Mouse (Mus musculus) lung, embryonic 14.5 days (tissue): ENCODE measurements at regions not wholly inside any gene's neighbourhood (a gene's known extent, or its start where the extent isn't known, plus 50 kb on each side); places are given as distances from the start of the nearest gene placed in this dataset.

Source experiments
- ATAC-seq: fragments of 200-750 bp; cut with Nextera tagmentation; 2 replicates; pipeline ENCODE4 v1.8.0; 2017; ENCODE audit warnings: mild to moderate bottlenecking, moderate TSS enrichment, moderate library complexity; ENCODE audit not compliant: insufficient read depth
- DNase-seq: peaks from one replicate; pipeline ENCODE4 v3.0.0-alpha.2; 2015
- H3K27ac ChIP-seq: fragments of 300-500 bp; sonication (generic); 2 replicates; pipeline ENCODE4 v1.5.1; 2014; ENCODE audit warnings: low read depth, mild to moderate bottlenecking, moderate library complexity
- H3K27me3 ChIP-seq: fragments of 300-500 bp; sonication (generic); 2 replicates; pipeline ENCODE4 v1.6.1; 2014; ENCODE audit warnings: low read length, control low read depth; ENCODE audit not compliant: insufficient read depth
- H3K36me3 ChIP-seq: fragments of 300-500 bp; sonication (generic); 2 replicates; pipeline ENCODE4 v1.6.1; 2014; ENCODE audit warnings: control low read depth; ENCODE audit not compliant: insufficient read depth
- H3K4me1 ChIP-seq: fragments of 300-500 bp; sonication (generic); 2 replicates; pipeline ENCODE4 v1.6.1; 2014; ENCODE audit warnings: antibody characterized with exemption, control low read depth; ENCODE audit not compliant: insufficient read depth
- H3K4me2 ChIP-seq: fragments of 300-500 bp; sonication (generic); 2 replicates; pipeline ENCODE4 v1.6.1; 2014; ENCODE audit warnings: mild to moderate bottlenecking
- H3K4me3 ChIP-seq: fragments of 300-500 bp; sonication (generic); 2 replicates; pipeline ENCODE4 v1.5.1; 2014; ENCODE audit warnings: low read depth, low read length
- H3K9ac ChIP-seq: fragments of 300-500 bp; sonication (generic); 2 replicates; pipeline ENCODE4 v1.6.1; 2014
- H3K9me3 ChIP-seq: fragments of 300-500 bp; sonication (generic); 2 replicates; pipeline ENCODE4 v1.6.1; 2016; ENCODE audit warnings: low read depth, low read length, control low read depth
- CTCF ChIP-seq: IDR thresholded peaks from 2 replicates; pipeline ENCODE4 v1.5.1; 2016; ENCODE audit warnings: antibody characterized with exemption, low read depth
- WGBS: fragments of 180-500 bp; shearing (Covaris S2); extraction: QIAGEN DNeasy Blood & Tissue Kit; methylation state at CpG from one replicate; pipeline ENCODE4 v1.1.7; 2014; 5-methylcytosine and 5-hydroxymethylcytosine counted together

DNA sequence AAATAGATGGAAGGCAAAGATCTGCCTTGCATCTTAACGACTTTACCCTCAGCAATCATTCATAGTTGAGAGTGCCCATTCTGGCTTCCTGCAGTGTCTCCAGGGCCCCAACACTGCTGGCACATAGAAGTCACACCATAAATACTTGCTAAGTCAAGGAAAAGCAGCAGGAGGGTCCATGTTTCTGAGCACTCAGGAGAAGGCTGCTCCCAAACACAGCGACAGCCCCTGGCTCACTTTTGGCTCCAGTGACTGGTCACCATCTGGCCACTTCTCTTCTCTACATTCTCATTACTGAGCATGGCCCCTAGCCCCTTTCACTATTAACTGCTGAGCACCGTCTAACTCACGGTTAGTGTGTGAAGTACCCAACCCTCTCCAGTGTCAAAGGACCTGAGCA is 265.3 kb upstream of the Gm6657 start:
- no peaks in the 10 kb centered on the region for H3K36me3 ChIP-seq
- ATAC-seq (no peak), DNase-seq (no peak)
- H3K4me2 ChIP-seq, result no peak overlapping the region
- no peak for TF ChIP-seq CTCF
- H3K27me3 ChIP-seq, result no peaks in the 10 kb centered on the region
- H3K27ac ChIP-seq, result no peak overlapping the region
- no peak overlapping the region for H3K4me3 ChIP-seq
- no peak overlapping the region for H3K9ac ChIP-seq
- no peaks in the 10 kb centered on the region for H3K9me3 ChIP-seq
- H3K4me1 ChIP-seq, result no peaks in the 10 kb centered on the region
- WGBS, result 64% methylated on average over 4 of the region's 4 CpGs

DNA sequence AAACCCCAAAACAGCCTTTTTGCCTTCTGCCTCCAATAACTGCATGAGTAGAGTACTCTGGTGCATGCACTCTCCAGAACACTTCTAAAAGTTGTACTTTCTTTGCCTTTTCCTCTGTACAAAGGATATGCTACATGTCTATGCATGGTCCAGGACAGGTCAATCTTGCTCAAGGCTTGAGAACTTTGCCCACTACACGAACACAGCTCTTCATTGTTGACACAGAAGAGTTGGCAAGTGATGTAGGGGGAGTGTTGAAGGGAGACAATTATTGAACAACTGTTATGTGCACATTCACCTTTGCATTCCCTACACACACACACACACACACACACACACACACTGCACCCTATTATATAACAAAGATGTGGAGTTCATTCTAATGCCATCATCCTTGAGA is 264.5 kb upstream of the Gm6657 start:
- ATAC-seq (no peak), DNase-seq (no peak)
- H3K36me3 ChIP-seq, result no peaks in the 10 kb centered on the region
- no peaks in the 10 kb centered on the region for H3K4me1 ChIP-seq
- H3K27ac ChIP-seq, result no peak overlapping the region
- no peak overlapping the region for H3K4me3 ChIP-seq
- no peaks in the 10 kb centered on the region for H3K9me3 ChIP-seq
- no peak overlapping the region for H3K9ac ChIP-seq
- 41% methylated on average over 1 of the region's 1 CpGs for WGBS
- H3K27me3 ChIP-seq, result no peaks in the 10 kb centered on the region
- H3K4me2 ChIP-seq, result no peak overlapping the region
- no peak for TF ChIP-seq CTCF

DNA sequence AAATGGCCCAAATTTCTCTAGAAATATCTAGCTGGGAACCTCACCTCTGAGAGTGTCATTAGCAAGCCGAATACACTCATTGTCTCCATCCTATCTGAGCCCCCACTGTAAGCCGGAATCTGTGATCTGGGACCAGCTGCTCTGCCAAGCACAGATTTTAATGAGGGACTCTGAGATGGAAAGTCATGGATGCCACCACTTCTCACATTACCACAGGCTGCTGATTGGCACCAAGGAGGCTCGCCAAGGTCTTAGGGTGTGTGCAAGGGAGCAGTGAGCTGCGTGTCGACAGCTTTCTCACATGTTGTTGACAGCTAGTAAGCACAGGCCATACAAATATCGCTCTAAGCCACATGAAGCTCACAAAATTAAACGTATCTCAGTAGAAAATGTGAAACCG is 250.1 kb upstream of the Gm6657 start:
- WGBS, result 69% methylated on average over 8 of the region's 8 CpGs
- Histone ChIP-seq H3K4me3 (no peak overlapping the region), H3K4me2 (no peak overlapping the region), H3K9me3 (no peaks in the 10 kb centered on the region), H3K27ac (no peak overlapping the region), H3K4me1 (no peaks in the 10 kb centered on the region), H3K9ac (no peak overlapping the region), H3K36me3 (no peaks in the 10 kb centered on the region), H3K27me3 (no peaks in the 10 kb centered on the region)
- ATAC-seq (no peak), DNase-seq (no peak)
- no peak for TF ChIP-seq CTCF

DNA sequence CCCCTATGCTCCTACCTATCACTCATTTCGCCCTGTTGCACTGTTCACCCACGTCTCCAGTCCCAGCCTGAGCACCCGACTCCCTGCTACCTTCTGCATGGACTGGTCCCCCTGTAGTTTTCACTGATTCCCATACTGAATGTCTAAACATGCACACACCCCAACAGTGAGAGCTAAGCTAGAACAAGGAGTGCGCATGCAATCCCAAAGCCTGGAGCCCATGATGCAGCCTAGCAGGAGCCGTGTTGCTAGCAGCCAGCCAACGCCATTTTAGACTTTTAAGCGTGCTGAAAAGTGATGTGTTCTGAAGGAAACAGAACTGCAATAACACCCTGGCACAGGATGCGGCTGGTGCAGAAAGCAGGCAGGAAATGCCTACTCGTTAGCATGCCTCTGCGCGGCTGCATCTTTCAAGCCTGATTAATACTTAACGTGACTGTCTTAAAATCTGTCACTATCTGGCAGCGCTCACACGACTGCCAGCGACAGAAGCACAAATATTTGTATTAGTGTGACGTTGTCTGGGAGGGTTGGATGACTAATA is 244.5 kb upstream of the Gm6657 start:
- H3K27ac ChIP-seq, result peak overlapping the region; percentile 12; the same call in 1 of the 2 replicates
- 12% methylated on average over 16 of the region's 16 CpGs for WGBS
- peak overlapping the region; percentile 61 for H3K4me2 ChIP-seq
- no peaks in the 10 kb centered on the region for H3K36me3 ChIP-seq
- ATAC-seq (peak; percentile 90), DNase-seq (peak; percentile 86)
- H3K4me1 ChIP-seq, result peaks cover 2% of the 10 kb centered on the region; the same call in 1 of the 2 replicates
- no peaks in the 10 kb centered on the region for H3K9me3 ChIP-seq
- no peaks in the 10 kb centered on the region for H3K27me3 ChIP-seq
- no peak for TF ChIP-seq CTCF
- no peak overlapping the region for H3K9ac ChIP-seq
- H3K4me3 ChIP-seq, result peak overlapping the region; percentile 24

GRCm38 (mm10) chr12:77952492-77952891 is 241.6 kb upstream of the Gm6657 start:
- Histone ChIP-seq H3K9ac (no peak overlapping the region), H3K4me1 (peaks cover 2% of the 10 kb centered on the region; the same call in 1 of the 2 replicates), H3K27me3 (no peaks in the 10 kb centered on the region), H3K4me3 (no peak overlapping the region), H3K27ac (no peak overlapping the region), H3K4me2 (no peak overlapping the region), H3K36me3 (no peaks in the 10 kb centered on the region), H3K9me3 (no peaks in the 10 kb centered on the region)
- ATAC-seq (no peak), DNase-seq (no peak)
- 23% methylated on average over 2 of the region's 2 CpGs for WGBS
- no peak for TF ChIP-seq CTCF

GRCm38 (mm10) chr12:77962631-77963030 is 231.4 kb upstream of the Gm6657 start:
- peak; percentile 41; the same call in 1 of the 2 replicates for ATAC-seq
- Histone ChIP-seq H3K4me1 (no peaks in the 10 kb centered on the region), H3K9ac (no peak overlapping the region), H3K27me3 (no peaks in the 10 kb centered on the region), H3K4me3 (no peak overlapping the region), H3K27ac (no peak overlapping the region), H3K36me3 (no peaks in the 10 kb centered on the region), H3K9me3 (0 out of 2 replicates have a peak, but pooled peaks cover 5% of the 10 kb centered on the region), H3K4me2 (no peak overlapping the region)
- TF ChIP-seq CTCF, result no peak
- peak; percentile 25 for DNase-seq
- WGBS, result 61% methylated on average over 6 of the region's 6 CpGs

DNA sequence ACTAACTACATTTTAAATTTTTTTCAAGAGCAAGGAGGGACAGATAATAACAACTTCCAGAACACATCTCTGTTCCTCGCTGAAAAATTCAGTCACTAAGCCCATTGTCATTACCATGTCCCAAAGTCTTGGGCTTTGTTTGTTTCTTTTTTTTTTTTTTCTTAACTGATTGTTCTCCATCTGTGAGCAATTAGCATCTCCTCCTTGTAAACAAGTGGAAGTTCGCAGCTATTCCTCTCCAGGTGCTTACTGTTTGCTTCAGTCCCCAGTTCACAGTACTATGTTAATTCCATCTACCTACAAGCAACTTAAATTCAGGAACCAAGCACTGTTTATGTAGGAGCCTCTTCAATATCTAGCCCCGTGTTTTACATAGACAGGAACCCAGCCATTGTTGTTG is 225.5 kb upstream of the Gm6657 start:
- Histone ChIP-seq H3K27ac (no peak overlapping the region), H3K36me3 (no peaks in the 10 kb centered on the region), H3K9me3 (0 out of 2 replicates have a peak, but pooled peaks cover 5% of the 10 kb centered on the region), H3K4me1 (no peaks in the 10 kb centered on the region), H3K4me2 (no peak overlapping the region), H3K4me3 (no peak overlapping the region), H3K9ac (no peak overlapping the region), H3K27me3 (no peaks in the 10 kb centered on the region)
- DNase-seq (no peak), ATAC-seq (no peak)
- 40% methylated on average over 3 of the region's 3 CpGs for WGBS
- TF ChIP-seq CTCF, result no peak
